Mouse (Mus musculus) bone marrow, adult 2 months (tissue): ENCODE measurements around the gene Lhpp.
A peak's percentile ranks its signal among the peaks of the same experiment; 100 is the strongest.

Experiments used
- CTCF ChIP-seq: fragments of 200-500 bp; IDR thresholded peaks from 2 replicates; pipeline ENCODE4 v1.5.1; 2011; ENCODE audit warnings: low read length, control low read depth; ENCODE audit not compliant: control insufficient read depth, insufficient read depth
- POLR2A ChIP-seq: fragments of 200-500 bp; IDR thresholded peaks from 2 replicates; pipeline ENCODE4 v1.6.1; 2011; ENCODE audit warnings: low read depth, mild to moderate bottlenecking, control low read depth, low read length, borderline replicate concordance; ENCODE audit not compliant: control insufficient read depth

GRCm38 (mm10) chr7:132658058-132658450 is 47.6 kb downstream of the Lhpp start:
- no peak for TF ChIP-seq CTCF
- TF ChIP-seq POLR2A, result 0 out of 2 replicates have a peak, but pooled peaks have one; percentile 30
